Mouse (Mus musculus) lung, embryonic 16.5 days (tissue): ENCODE data around the gene Suz12. TPM values are rescaled to one million over a fixed set of nuclear protein-coding genes. Genes with fewer than 3 reads are reported as not detected.
"Not testable (repeated sequence)": the region's sequence is repeated elsewhere in the genome, so short reads cannot be mapped to it uniquely, and the experiment has no call there.

Experiments
- ATAC-seq: fragments of 200-750 bp; cut with Nextera tagmentation; 2 replicates; pipeline ENCODE4 v1.8.0; 2017; ENCODE audit warnings: low read depth, mild to moderate bottlenecking, moderate library complexity
- H3K27ac ChIP-seq: fragments of 300-500 bp; sonication (generic); 2 replicates; pipeline ENCODE4 v1.5.1; 2014; ENCODE audit warnings: mild to moderate bottlenecking, control low read depth, low read length
- H3K27me3 ChIP-seq: fragments of 300-500 bp; sonication (generic); 2 replicates; pipeline ENCODE4 v1.6.1; 2014; ENCODE audit warnings: low read depth, low read length, mixed read lengths; ENCODE audit not compliant: control insufficient read depth, insufficient read depth
- H3K36me3 ChIP-seq: fragments of 300-500 bp; sonication (generic); 2 replicates; pipeline ENCODE4 v1.6.1; 2014; ENCODE audit warnings: low read length; ENCODE audit not compliant: control insufficient read depth, insufficient read depth
- H3K4me1 ChIP-seq: fragments of 300-500 bp; sonication (generic); replicated peaks from 2 replicates; pipeline ENCODE4 v1.6.1; 2014; ENCODE audit warnings: low read length, mixed read lengths; ENCODE audit not compliant: control insufficient read depth, insufficient read depth
- H3K4me2 ChIP-seq: fragments of 300-500 bp; sonication (generic); 2 replicates; pipeline ENCODE4 v1.6.1; 2014; ENCODE audit warnings: low read depth, low read length, control low read depth
- H3K4me3 ChIP-seq: fragments of 300-500 bp; sonication (generic); 2 replicates; pipeline ENCODE4 v1.5.1; 2014; ENCODE audit warnings: mild to moderate bottlenecking, low read length, control low read depth
- H3K9ac ChIP-seq: fragments of 300-500 bp; sonication (generic); 2 replicates; pipeline ENCODE4 v1.6.1; 2014; ENCODE audit warnings: low read length, control low read depth
- H3K9me3 ChIP-seq: fragments of 300-500 bp; sonication (generic); 2 replicates; pipeline ENCODE4 v1.6.1; 2016; ENCODE audit warnings: low read length; ENCODE audit not compliant: control insufficient read depth
- WGBS: fragments of 180-500 bp; shearing (Covaris S2); extraction: QIAGEN DNeasy Blood & Tissue Kit; methylation state at CpG from one replicate; pipeline ENCODE4 v1.1.7; 2014; 5-methylcytosine and 5-hydroxymethylcytosine counted together
- polyA plus RNA-seq: library from polyadenylated mRNA; unstranded; fragments of >200 nt; fragmentation: Nextera tagmentation; extraction: Ambion mirVana; gene quantifications from 2 replicates; pipeline ENCODE4 v1.2.1, GENCODE M21; 2015

Gene Suz12
- polyA plus RNA-seq, 1 experiment from 2014 or later: 18.1 TPM

DNA sequence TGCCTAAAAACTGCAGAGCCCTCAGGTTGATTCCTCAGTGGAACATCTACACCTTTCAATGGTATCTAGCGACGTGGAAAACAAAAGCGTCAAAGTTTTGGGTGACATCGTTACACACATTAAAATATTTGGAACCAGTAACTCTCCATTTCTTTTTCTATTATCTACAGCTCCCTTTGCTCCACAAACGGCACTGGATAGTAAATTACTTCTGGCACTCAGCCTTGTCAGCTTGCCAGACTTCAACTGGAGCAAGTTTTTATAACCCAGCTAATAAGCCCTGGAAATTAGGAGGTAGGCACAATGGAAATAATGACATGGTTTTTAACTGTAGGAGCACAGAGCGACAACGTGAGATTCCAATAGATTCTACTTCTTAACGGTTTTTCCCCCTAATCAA lies 27.0 kb upstream of the Suz12 start:
- no peak for ATAC-seq
- 54% methylated on average over 8 of the region's 8 CpGs for WGBS
- Histone ChIP-seq H3K36me3 (no peaks in the 10 kb centered on the region), H3K27me3 (no peaks in the 10 kb centered on the region), H3K9ac (no peak overlapping the region), H3K9me3 (no peaks in the 10 kb centered on the region), H3K4me3 (no peak overlapping the region), H3K4me1 (peaks cover 3% of the 10 kb centered on the region), H3K4me2 (no peak overlapping the region), H3K27ac (no peak overlapping the region)

- no peak overlapping the region for H3K4me2 ChIP-seq
- H3K27me3 ChIP-seq: peaks cover 2% of the 10 kb centered on the region
- H3K36me3 ChIP-seq: no peaks in the 10 kb centered on the region
- no peak for ATAC-seq
- H3K9ac ChIP-seq: no peak overlapping the region
- no peak overlapping the region for H3K27ac ChIP-seq
- peaks cover 3% of the 10 kb centered on the region for H3K4me1 ChIP-seq
- no peak overlapping the region for H3K4me3 ChIP-seq
- H3K9me3 ChIP-seq: no peaks in the 10 kb centered on the region
- 76% methylated on average over 10 of the region's 10 CpGs for WGBS
These were observed 25.2 kb upstream of the Suz12 start for GRCm38 (mm10) chr11:79967752-79968151.

GRCm38 (mm10) chr11:79973133-79973532 lies 19.8 kb upstream of the Suz12 start:
- H3K4me2 ChIP-seq: peak overlapping the region; percentile 78
- peaks cover 11% of the 10 kb centered on the region for H3K4me1 ChIP-seq
- peaks cover 20% of the 10 kb centered on the region for H3K27me3 ChIP-seq
- peak overlapping the region; percentile 53 for H3K4me3 ChIP-seq
- 8% methylated on average over 8 of the region's 8 CpGs for WGBS
- no peaks in the 10 kb centered on the region for H3K9me3 ChIP-seq
- ATAC-seq: no peak
- H3K9ac ChIP-seq: no peak overlapping the region
- H3K36me3 ChIP-seq: no peaks in the 10 kb centered on the region
- no peak overlapping the region for H3K27ac ChIP-seq

DNA sequence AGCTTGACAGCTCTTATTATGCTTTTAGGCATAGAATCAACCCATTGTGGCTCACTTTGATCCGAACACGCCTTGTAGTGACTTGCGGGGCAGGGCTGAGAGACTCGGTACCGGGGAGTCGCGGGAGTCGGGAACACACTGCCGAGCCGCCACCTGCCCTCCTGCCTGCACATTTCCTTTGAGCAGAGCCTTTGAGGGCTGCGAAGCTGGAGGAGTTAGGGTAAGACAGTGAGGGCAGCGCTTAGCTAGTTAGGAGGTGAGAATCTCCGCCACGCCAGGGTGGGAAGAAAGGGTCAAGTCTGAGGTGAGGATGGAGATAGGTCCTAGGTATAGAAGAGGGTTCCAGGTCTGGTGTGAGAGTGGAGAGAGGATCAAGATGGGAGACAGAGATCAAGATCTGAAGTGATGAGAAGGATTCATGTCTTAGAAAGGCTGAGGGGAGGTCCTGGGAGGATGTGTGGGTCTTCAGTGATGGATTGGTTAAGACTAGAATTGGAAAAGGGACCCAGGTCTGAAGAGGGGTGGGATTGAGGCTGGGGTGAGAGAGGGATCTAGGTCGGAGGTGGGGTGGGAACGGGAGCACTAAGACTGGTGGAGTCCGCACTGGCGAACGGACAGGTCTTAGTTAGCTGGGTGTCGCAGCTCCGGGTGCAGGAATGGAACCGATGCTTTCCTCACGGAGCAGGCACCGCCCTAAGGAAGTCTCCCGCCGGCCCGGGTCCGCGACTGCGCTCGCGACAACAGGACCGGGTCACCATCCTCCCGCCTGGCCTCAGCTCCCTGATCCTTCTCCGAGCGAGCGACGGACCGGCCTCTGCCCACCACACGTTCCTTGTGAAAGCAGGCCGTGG lies 19.1 kb upstream of the Suz12 start:
- ATAC-seq: peak; percentile 36
- H3K4me3 ChIP-seq: peak overlapping the region; percentile 53
- peak overlapping the region; percentile 78 for H3K4me2 ChIP-seq
- H3K9me3 ChIP-seq: no peaks in the 10 kb centered on the region
- H3K4me1 ChIP-seq: peaks cover 11% of the 10 kb centered on the region
- whole genome bisulfite sequencing: under 1% methylated on average over 41 of the region's 41 CpGs
- H3K27ac ChIP-seq: no peak overlapping the region
- H3K36me3 ChIP-seq: no peaks in the 10 kb centered on the region
- peaks cover 20% of the 10 kb centered on the region for H3K27me3 ChIP-seq
- peak overlapping the region; percentile 61 for H3K9ac ChIP-seq

- no peak for ATAC-seq
- no peak overlapping the region for H3K27ac ChIP-seq
- peaks cover 11% of the 10 kb centered on the region for H3K4me1 ChIP-seq
- H3K36me3 ChIP-seq: no peaks in the 10 kb centered on the region
- H3K9me3 ChIP-seq: no peaks in the 10 kb centered on the region
- WGBS: 76% methylated on average over 2 of the region's 2 CpGs
- H3K9ac ChIP-seq: no peak overlapping the region
- H3K27me3 ChIP-seq: peaks cover 20% of the 10 kb centered on the region
- H3K4me3 ChIP-seq: no peak overlapping the region
- H3K4me2 ChIP-seq: no peak overlapping the region
These were observed 17.5 kb upstream of the Suz12 start for GRCm38 (mm10) chr11:79975377-79975776.

- WGBS: 90% methylated on average over 1 of the region's 1 CpGs
- Histone ChIP-seq H3K27ac (no peak overlapping the region), H3K4me1 (peaks cover 11% of the 10 kb centered on the region), H3K27me3 (peaks cover 20% of the 10 kb centered on the region), H3K9ac (no peak overlapping the region), H3K4me2 (no peak overlapping the region), H3K9me3 (no peaks in the 10 kb centered on the region), H3K36me3 (no peaks in the 10 kb centered on the region), H3K4me3 (no peak overlapping the region)
- no peak for ATAC-seq
These were observed 16.7 kb upstream of the Suz12 start for GRCm38 (mm10) chr11:79976222-79976621.

- not testable (repeated sequence) for H3K9ac ChIP-seq, H3K4me3 ChIP-seq, H3K27ac ChIP-seq, H3K9me3 ChIP-seq, H3K4me2 ChIP-seq, ATAC-seq, H3K36me3 ChIP-seq
- 88% methylated on average over 6 of the region's 6 CpGs for WGBS
- peaks cover 20% of the 10 kb centered on the region for H3K27me3 ChIP-seq
- H3K4me1 ChIP-seq: peaks cover 11% of the 10 kb centered on the region
These were observed 16.3 kb upstream of the Suz12 start for GRCm38 (mm10) chr11:79976645-79977044.

DNA sequence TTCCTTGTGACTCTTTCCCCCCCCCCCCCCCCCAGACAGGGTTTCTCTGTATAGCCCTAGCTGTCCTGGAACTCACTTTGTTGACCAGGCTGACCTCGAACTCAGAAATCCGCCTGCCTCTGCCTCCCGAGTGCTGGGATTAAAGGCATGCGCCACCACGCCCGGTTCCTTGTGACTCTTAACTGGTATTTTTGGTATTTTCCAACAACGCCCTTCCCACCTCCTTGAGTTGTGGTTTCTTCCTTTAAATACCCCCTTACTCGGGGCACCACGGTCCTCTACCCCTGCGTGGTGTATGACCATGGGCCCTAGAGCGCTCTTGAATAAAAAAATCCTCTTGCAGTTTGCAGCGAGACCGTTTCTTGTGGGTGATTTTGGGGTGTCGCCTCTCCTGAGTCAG lies 15.8 kb upstream of the Suz12 start:
- not testable (repeated sequence) for H3K4me3 ChIP-seq, H3K9ac ChIP-seq, ATAC-seq, H3K27ac ChIP-seq, H3K9me3 ChIP-seq, H3K4me2 ChIP-seq, H3K36me3 ChIP-seq
- Histone ChIP-seq H3K4me1 (peaks cover 11% of the 10 kb centered on the region), H3K27me3 (peaks cover 20% of the 10 kb centered on the region)
- WGBS: 94% methylated on average over 14 of the region's 14 CpGs

- not testable (repeated sequence) for H3K9me3 ChIP-seq, H3K27ac ChIP-seq, H3K4me3 ChIP-seq, H3K4me2 ChIP-seq, ATAC-seq, H3K9ac ChIP-seq, H3K36me3 ChIP-seq
- 83% methylated on average over 3 of the region's 4 CpGs for WGBS
- H3K4me1 ChIP-seq: peaks cover 11% of the 10 kb centered on the region
- H3K27me3 ChIP-seq: peaks cover 19% of the 10 kb centered on the region
These were observed 15.2 kb upstream of the Suz12 start for GRCm38 (mm10) chr11:79977747-79978146.
